Mouse (Mus musculus) left cerebral cortex, postnatal 10 days (tissue): ENCODE data around the gene Pax4. TPM values are rescaled to one million over a fixed set of nuclear protein-coding genes. Genes with fewer than 3 reads are reported as not detected.
A peak's percentile ranks its signal among the peaks of the same experiment; 100 is the strongest.

ENCODE experiments used
- DNase-seq, 2 experiments: peaks; one replicate each; pipeline ENCODE4 v3.0.0; 2021 to 2022; ENCODE audit warnings: low spot score in 2 of 2, mixed read lengths in 1 of 2; ENCODE audit errors: extremely low spot score in 1 of 2
- intact Hi-C: fragments of 180-260 bp; cut with DNase I; formaldehyde crosslinking; loops from one replicate; pipeline ENCODE4 v1.15.1; 2025
- total RNA-seq, 2 experiments: library from RNA; stranded (reverse); gene quantifications; 2 replicates each; pipeline ENCODE4 v1.2.3; 2021

Pax4 gene
- not detected for total RNA-seq

- intact Hi-C loops = no loop called here
- DNase-seq = no peak
These were observed at the start of gene Pax4 for GRCm38 (mm10) chr6:28449253-28449652. Gene Pax4, minus strand, starts transcription at chr6:28449353.

GRCm38 (mm10) chr6:28497837-28498236, 48.7 kb upstream of the Pax4 start:
- DNase-seq = no peak
- intact Hi-C loops = no loop called here

DNA sequence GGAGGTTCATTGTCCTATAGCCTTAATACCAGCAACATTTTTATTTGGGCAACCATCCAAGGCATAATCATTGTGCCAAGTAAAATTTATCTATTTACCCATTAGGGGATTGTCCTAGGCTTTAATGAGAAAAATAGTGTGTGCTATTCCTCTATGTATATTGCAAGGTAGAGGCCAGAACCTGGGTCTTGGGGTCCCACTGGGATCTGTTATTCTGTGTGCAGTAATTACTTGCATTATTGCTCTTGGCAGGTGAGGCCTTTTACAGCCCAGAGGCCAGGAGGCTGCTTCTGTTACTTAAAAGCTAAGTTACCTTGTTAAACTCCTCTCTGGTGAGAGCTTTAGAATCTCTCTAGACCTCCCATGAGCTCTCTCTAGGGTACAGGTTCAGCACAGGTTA, 42.0 kb upstream of the Pax4 start:
- no peak for DNase-seq
- intact Hi-C loops = no loop called here

DNA sequence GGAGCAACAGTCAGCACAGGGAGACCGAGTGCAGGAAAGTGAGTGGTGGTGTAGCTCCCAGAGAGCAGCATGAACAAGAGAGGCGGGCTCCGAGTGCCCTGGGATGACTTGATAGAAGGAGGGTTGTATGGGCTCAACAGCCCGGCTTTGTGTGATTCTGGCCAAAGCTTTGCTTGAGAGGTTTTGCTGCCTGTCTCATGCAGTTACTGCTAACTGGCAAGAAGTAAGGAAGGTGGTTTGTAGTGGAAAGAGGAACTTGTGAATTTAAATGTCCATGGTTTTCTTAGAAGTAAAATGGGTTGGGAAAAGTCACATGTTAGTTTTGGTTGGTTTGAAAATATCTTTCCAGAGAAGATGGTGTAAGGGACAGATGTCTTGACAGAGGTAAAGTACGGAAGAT, 41.5 kb upstream of the Pax4 start:
- DNase-seq = no peak
- intact Hi-C loops = no loop called here

DNA sequence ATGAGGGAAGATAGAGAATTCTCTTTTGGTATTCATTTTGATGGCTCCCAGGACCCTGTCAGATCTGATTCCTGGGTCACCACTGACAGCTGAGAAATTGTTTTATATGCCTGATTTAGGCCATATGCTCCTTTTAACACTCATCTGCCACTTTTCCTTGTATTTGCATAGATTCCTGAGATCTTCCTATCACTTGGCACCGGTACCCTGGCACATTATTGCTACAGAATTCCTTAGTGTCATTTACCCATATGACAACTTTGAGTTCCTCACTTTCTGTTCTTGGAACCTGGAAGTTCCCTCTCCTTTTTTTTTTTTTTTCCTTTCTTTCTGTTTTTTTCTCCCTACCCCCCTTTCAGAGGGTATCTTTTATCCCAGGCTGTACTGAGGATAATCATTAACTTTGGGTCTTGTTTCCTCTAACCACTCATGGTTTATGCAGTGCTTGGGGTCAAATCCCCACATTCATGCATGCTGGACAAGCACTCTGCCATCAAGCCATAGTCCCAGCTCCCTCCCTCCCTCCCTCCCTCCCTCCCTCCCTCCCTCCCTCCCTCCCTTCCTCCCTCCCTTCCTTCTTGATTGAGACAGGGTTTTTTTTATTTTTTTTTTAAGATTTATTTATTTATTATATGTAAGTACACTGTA, 39.2 kb upstream of the Pax4 start:
- intact Hi-C loops = no loop called here
- no peak for DNase-seq

DNA sequence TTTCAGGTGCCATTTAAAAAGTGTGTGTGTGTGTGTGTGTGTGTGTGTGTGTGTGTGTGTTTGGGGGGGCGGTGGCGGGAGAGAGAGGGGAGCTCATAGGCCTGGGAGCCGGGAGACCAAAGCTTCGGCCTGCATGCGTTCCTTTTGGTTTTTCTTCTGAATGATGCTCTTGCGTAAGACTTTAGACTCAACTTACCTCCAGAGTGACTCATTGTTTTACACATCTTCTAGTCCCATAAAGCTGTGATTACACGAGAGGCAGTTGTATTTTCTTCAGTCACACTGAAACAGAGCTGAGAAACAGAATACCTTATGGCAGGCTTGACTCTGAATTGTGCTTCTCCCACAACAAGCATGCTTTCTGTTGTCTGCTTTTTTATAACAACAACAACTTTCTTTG, 37.8 kb upstream of the Pax4 start:
- intact Hi-C loops = no loop called here
- no peak for DNase-seq

DNA sequence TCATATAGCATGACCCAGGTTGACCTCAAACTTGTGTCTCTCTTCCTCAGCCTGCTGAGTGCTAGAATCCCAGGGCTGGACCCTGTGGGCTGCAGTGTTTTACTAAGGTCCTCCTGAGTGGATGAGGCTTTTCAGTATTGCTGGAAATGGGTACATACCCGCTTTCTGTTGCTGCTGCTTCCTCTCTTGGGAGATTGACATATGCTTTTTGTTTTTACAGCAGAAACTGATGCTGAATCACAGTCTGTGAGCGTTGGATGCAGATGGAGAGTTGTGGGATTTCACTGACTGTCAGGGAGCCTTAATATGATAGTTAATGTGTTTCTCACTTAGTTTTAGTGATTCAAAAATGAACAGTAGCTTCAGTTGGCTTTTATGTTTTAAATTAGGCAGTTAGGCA, 37.3 kb upstream of the Pax4 start:
- DNase-seq = peak in 1 of 2 experiments; percentile 16
- intact Hi-C loops = no loop called here

DNA sequence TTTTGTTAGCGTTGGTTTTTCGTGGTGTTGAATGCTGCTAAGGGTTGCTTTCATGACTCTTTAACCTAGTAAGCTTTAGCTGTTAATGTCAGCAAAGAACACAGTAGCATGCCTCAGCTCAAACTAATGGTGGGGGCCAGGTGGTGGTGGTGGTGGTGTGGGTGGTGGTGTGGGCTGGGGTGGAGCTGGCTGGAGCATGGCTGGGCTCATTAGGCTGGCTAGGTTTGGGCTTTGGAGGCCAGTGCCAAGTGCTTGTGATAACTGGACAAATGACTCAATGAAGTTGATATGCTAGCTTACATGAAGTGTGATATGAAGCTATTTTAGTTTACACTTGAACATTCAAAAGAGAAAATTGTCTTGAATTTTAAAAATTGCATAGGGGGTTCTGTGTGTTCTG, 36.9 kb upstream of the Pax4 start:
- intact Hi-C loops = no loop called here
- no peak for DNase-seq

DNA sequence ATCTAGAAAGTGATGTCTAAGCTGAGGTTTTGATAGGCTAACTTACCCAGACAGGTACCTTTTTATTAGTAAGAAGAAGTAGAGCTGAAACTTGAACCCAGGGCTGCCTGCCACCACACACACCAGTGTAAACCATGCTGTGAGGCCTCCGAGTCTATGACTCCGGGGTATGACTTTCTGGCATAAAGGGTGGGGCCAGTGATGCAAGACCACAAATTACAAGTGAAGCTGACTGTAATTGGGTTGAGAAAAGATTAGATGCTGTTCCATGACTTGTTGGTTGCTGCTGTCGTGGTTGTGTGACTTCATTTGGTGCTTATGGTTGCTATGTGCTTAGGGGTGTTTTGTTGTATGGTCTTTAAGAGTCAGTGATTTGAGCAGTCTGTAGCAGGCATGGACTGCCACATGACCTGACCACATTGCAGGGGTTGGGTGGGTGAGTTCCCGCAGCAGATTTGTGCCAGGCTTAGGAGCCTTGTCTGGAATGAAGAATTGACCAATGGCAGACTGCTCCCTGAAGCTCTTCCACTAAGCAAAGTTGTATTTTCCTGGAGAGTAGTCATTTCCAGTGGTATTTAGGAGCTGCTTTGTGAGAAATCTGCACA, 33.7 kb upstream of the Pax4 start:
- no peak for DNase-seq
- intact Hi-C loops = no loop called here

DNA sequence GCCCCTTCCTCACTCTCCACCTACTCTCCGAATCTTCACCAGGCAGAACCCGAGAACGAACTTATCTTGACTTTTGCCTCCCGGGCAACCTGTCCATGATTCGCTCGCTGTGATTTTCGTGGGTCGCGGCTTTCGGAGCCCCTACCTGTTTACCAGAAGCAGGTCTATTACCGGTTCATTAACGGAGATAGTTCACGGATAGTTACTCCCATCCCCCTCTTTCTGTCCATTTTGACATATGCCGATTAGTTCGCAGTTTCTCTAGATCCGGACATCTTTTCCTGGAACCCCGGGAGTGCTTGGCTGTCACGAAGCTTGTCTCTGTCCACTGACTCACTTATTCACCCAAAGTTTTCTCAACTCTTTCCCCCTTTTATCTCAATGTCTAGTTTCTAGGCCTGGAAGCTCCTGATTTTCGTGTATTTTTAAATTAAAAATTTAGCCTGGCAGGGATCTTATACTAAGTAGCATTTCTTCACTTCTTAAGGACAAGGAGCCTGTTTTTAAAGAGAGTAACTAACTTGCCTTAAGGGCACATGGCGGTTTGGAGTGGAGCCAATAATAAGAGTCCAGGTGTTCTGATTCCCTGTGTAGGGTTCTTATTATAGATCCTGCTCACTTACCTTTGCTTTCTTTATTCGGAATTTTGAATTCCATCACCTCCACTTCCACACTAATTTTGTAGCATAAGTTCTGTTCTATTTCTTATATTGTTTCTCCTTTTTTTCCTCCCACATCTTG, 31.8 kb upstream of the Pax4 start:
- DNase-seq = no peak
- intact Hi-C loops = no loop called here

DNA sequence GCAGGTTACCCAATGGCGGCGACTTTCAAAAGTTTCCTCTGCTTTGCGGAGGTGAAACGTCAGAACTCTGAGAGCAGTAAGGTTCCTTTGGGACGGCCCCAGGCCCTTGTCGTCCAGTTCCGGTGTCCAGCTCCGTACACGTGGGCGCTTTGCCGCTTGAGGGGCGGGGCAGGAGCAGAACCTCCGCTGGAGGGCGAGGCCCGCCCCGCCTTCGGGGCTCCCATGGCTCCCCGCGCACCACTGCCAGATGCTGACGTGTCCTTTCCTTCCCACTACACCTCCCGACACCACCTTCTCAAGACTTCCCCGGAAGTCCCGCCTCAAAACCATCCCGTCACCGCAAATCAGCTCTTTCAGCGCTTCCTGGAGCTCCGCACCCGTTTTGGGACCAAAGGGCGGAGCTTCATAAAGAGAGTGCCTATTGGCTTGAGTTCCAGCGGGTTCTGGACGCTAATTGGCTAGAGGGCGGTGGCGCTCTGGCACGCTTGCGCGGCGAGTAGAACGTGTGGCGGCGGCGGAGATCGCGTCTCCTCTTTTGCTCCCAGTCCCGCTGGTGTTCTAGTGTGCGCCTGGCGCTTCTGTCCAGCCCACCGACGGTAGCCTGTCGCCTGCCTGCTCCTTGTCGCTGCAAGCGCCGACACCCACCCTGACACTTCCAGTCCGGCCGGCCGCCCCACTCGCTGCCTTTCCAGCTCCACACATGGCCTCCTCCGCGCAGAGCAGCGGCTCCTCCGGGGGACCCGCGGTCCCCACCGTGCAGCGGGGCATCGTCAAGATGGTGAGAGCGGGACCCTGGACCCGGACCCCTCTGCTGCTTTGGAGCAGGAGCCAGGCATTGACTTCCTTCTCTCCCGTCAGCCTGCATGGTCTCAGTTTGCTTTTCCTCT, 31.0 kb upstream of the Pax4 start:
- peak; percentile 98 to 99 for DNase-seq
- intact Hi-C loops = no loop called here

- intact Hi-C loops = no loop called here
- DNase-seq = no peak
These were observed 25.7 kb upstream of the Pax4 start, which contains the start of gene Snd1 for GRCm38 (mm10) chr6:28474839-28475238. Gene Snd1, plus strand, starts transcription at chr6:28475139.

GRCm38 (mm10) chr6:28474211-28474610, 25.1 kb upstream of the Pax4 start:
- DNase-seq = no peak
- intact Hi-C loops = no loop called here

GRCm38 (mm10) chr6:28471284-28472035, 22.3 kb upstream of the Pax4 start:
- intact Hi-C loops = no loop called here
- no peak for DNase-seq

- intact Hi-C loops = no loop called here
These were observed 21.5 kb upstream of the Pax4 start for GRCm38 (mm10) chr6:28470621-28471020.

GRCm38 (mm10) chr6:28470017-28470602, 21.0 kb upstream of the Pax4 start:
- no peak for DNase-seq
- intact Hi-C loops = no loop called here

More at GRCm38 (mm10) chr6:28470621-28471020, 21.5 kb upstream of the Pax4 start:
- DNase-seq = no peak

- intact Hi-C loops = no loop called here
- DNase-seq = no peak
These were observed 15.5 kb upstream of the Pax4 start for GRCm38 (mm10) chr6:28464630-28465029.

GRCm38 (mm10) chr6:28460534-28460933, 11.4 kb upstream of the Pax4 start:
- intact Hi-C loops = no loop called here
- peak; percentile 15 to 70 for DNase-seq
